Mouse (Mus musculus): ENCODE measurements around the gene Tmem136. TPM values are rescaled to one million over a fixed set of nuclear protein-coding genes. Genes with fewer than 3 reads are reported as not detected.

Gene Tmem136
- total and polyA plus RNA-seq, 3 experiments = 0.17 to 3.8 (median 0.34) TPM

DNA sequence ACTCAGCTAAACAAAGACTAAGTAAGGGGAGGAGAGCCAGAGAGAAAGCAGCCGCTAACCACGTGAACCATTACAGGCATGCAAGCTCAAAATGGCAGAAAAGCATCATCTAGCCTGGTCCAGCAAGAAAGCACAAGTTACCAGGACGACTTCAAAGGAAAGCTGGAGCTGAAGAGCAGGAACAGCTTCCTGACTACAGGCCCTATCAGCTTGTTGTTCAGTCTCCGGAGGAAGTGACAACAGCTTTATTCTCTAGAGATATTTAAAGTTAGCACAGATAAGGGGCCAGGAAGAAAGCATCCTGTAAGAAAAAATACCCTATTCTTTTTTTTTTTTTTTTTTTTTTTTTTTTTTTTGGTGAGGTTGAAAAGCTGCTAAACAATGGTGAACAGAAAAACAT is 17.4 kb downstream of the Tmem136 start:
- H3K36me3 ChIP-seq (replicated peaks in 1 of 2; ENCODE audit: control insufficient read depth in 1 of 2, insufficient read depth in 1 of 2, low read length in 1 of 2) = peaks cover 0 to 13% of the 10 kb centered on the region in 2 experiments
- in situ Hi-C loops (cut with MboI; ENCODE audit: low pct_ligation_motif_present, low pct_unique_long_range_greater_than_20kb, low sequenced_read_pairs) = no loop called here
- H3K27me3 ChIP-seq (replicated peaks) = no peaks in the 10 kb centered on the region
- H3K79me2 ChIP-seq (replicated peaks; ENCODE audit: control insufficient read depth, extremely low read depth, insufficient read depth, poor library complexity, severe bottlenecking) = peaks cover 29% of the 10 kb centered on the region
- no peak overlapping the region for H3K4me2 ChIP-seq (ENCODE audit: insufficient read depth, low read depth, poor library complexity, severe bottlenecking)
- no peak for DNase-seq (ENCODE audit: extremely low read depth)
- H3K4me1 ChIP-seq (ENCODE audit: control insufficient read depth in 1 of 2, insufficient read depth in 2 of 2) = peaks cover 9 to 53% of the 10 kb centered on the region in 2 experiments
- no peak overlapping the region for H3K4me3 ChIP-seq (replicated peaks in 1 of 3; ENCODE audit: low read depth in 2 of 3, low read length in 2 of 3, poor library complexity in 1 of 3)
- TF ChIP-seq IRF4 (IDR thresholded peaks at IDR 0.05; ENCODE audit: low read depth, low read length) = no peak
- peak; percentile 64 for TF ChIP-seq ZNF384 (IDR thresholded peaks at IDR 0.05; ENCODE audit: low read depth, low read length)
- no peak for TF ChIP-seq NRF1 (IDR thresholded peaks at IDR 0.05; ENCODE audit: low read depth, low read length)
- no peak for TF ChIP-seq SIN3A (IDR thresholded peaks at IDR 0.05; ENCODE audit: low read length)
- TF ChIP-seq ETS1 (conservative IDR thresholded peaks at IDR 0.05; ENCODE audit: low read depth, low read length) = no peak
- TF ChIP-seq POLR2AphosphoS2 (IDR thresholded peaks at IDR 0.05; ENCODE audit: low read depth, low read length) = no peak
- no peak for TF ChIP-seq BHLHE40 (IDR thresholded peaks at IDR 0.05; ENCODE audit: low read depth, low read length)
- dilution Hi-C loops (cut with MboI; ENCODE audit: extremely low pct_ligation_motif_present, extremely low pct_unique_long_range_greater_than_20kb, low sequenced_read_pairs) = no loop called here
- no peak overlapping the region for H3K9ac ChIP-seq (ENCODE audit: insufficient read depth, low read depth)
- peaks cover 7% of the 10 kb centered on the region for H3K9me3 ChIP-seq (replicated peaks; ENCODE audit: low read length)
- no peak overlapping the region for H3K27ac ChIP-seq (ENCODE audit: insufficient read depth, low read depth)

DNA sequence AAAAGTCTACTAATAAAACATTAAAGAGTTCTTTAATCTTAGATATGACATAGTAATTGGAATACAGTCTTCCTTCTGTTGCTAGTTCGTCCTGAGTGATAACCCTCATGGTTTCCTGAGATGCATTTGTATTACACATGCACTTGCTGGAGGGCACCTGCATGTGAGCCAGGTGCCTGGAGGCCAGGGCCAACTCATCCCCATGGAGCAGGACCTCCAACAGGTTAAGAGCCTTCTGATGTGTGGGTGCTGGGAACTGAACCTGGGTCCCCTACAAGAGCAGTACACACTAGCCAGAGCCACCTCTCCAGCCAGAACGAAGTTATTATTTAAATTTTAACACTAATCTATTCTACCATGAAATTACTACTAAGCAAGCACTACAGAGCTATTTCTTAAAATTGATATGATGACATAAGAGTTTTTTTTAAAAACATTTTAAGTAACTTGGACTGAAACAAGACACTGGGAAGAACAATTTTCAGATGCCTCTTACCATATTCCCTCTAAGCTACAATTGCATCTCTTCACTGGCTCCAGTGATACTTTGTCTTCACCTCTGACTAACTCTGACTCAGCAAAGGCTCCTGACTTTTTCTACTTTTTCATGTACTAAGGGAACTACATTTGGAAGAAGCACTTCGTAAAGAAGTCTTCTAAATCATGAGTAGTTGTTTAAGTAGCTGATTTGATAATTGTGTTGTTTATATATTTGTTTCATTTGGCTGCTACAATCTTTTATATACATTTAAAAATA is 18.4 kb downstream of the Tmem136 start:
- H3K27ac ChIP-seq (ENCODE audit: insufficient read depth, low read depth) = no peak overlapping the region
- no peak for TF ChIP-seq ETS1 (conservative IDR thresholded peaks at IDR 0.05; ENCODE audit: low read depth, low read length)
- no peak for TF ChIP-seq SIN3A (IDR thresholded peaks at IDR 0.05; ENCODE audit: low read length)
- TF ChIP-seq RAD21 (IDR thresholded peaks at IDR 0.05; ENCODE audit: low read depth, low read length) = no peak
- no peak for TF ChIP-seq MAX (IDR thresholded peaks at IDR 0.05; ENCODE audit: low read length)
- TF ChIP-seq CTCF (conservative IDR thresholded peaks at IDR 0.05 in 1 of 2, IDR thresholded peaks at IDR 0.05 in 1 of 2; ENCODE audit: low read depth in 2 of 2, low read length in 2 of 2) = no peak
- TF ChIP-seq GABPA (IDR thresholded peaks at IDR 0.05; ENCODE audit: insufficient replicate concordance, low read depth, low read length) = no peak
- TF ChIP-seq MAZ (IDR thresholded peaks at IDR 0.05; ENCODE audit: low read depth, low read length) = no peak
- no peak for TF ChIP-seq E2F4 (IDR thresholded peaks at IDR 0.05; ENCODE audit: insufficient replicate concordance, low read depth, low read length)
- TF ChIP-seq UBTF (IDR thresholded peaks at IDR 0.05; ENCODE audit: low read depth, low read length) = no peak
- TF ChIP-seq JUN (IDR thresholded peaks at IDR 0.05; ENCODE audit: insufficient read depth, low read depth, low read length) = no peak
- no peak for TF ChIP-seq BHLHE40 (IDR thresholded peaks at IDR 0.05; ENCODE audit: low read depth, low read length)
- TF ChIP-seq MEF2A (IDR thresholded peaks at IDR 0.05; ENCODE audit: borderline replicate concordance, low read depth, low read length) = no peak
- TF ChIP-seq NRF1 (IDR thresholded peaks at IDR 0.05; ENCODE audit: low read depth, low read length) = no peak
- TF ChIP-seq USF1 (IDR thresholded peaks at IDR 0.05; ENCODE audit: low read depth, low read length) = no peak
- no peak for TF ChIP-seq RCOR1 (conservative IDR thresholded peaks at IDR 0.05; ENCODE audit: low read depth, low read length)
- TF ChIP-seq TCF12 (IDR thresholded peaks at IDR 0.05; ENCODE audit: low read depth, low read length) = no peak
- TF ChIP-seq ZMIZ1 (IDR thresholded peaks at IDR 0.05; ENCODE audit: low read depth, low read length) = no peak
- H3K4me2 ChIP-seq (ENCODE audit: insufficient read depth, low read depth, poor library complexity, severe bottlenecking) = no peak overlapping the region
- peaks cover 6 to 45% of the 10 kb centered on the region in 2 experiments for H3K4me1 ChIP-seq (ENCODE audit: control insufficient read depth in 1 of 2, insufficient read depth in 2 of 2)
- no peaks in the 10 kb centered on the region for H3K27me3 ChIP-seq (replicated peaks)
- H3K36me3 ChIP-seq (replicated peaks in 1 of 2; ENCODE audit: control insufficient read depth in 1 of 2, insufficient read depth in 1 of 2, low read length in 1 of 2) = peaks cover 0 to 13% of the 10 kb centered on the region in 2 experiments
- H3K79me2 ChIP-seq (replicated peaks; ENCODE audit: control insufficient read depth, extremely low read depth, insufficient read depth, poor library complexity, severe bottlenecking) = peaks cover 24% of the 10 kb centered on the region
- no peak overlapping the region for H3K9ac ChIP-seq (ENCODE audit: insufficient read depth, low read depth)
- no peak overlapping the region for H3K4me3 ChIP-seq (replicated peaks in 1 of 3; ENCODE audit: low read depth in 2 of 3, low read length in 2 of 3, poor library complexity in 1 of 3)
- dilution Hi-C loops (cut with MboI; ENCODE audit: extremely low pct_ligation_motif_present, extremely low pct_unique_long_range_greater_than_20kb, low sequenced_read_pairs) (no loop called here), in situ Hi-C loops (cut with MboI; ENCODE audit: low pct_ligation_motif_present, low pct_unique_long_range_greater_than_20kb, low sequenced_read_pairs) (no loop called here)
- DNase-seq (ENCODE audit: extremely low read depth) = no peak
- peaks cover 7% of the 10 kb centered on the region for H3K9me3 ChIP-seq (replicated peaks; ENCODE audit: low read length)
